Mouse (Mus musculus): Measurements from ENCODE around the gene Dscaml1. TPM values are rescaled to one million over a fixed set of nuclear protein-coding genes. Genes with fewer than 3 reads are reported as not detected.

The Dscaml1 gene
- polyA plus RNA-seq, 1 experiment from 2014 or later = 0.23 TPM

DNA sequence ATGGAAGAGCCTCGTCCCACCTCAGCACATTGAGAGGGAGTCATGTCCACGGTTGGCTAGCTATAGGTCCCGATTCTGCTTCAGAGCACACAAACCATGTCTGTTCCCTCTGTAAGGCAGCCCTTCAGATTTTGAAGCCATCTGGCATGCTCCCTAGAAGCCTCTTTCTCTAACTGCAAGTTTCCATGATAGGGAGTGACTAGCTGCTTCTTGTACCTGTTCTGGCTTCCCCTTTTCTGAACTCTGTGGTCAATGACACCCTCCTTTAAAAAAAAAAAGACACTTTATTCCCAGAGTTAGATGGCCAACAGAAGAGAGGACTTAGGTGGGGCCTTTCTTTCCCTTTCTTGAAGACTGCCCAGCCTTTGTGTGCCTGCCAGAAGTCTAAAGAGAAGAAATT is 130.5 kb downstream of the Dscaml1 start:
- Histone ChIP-seq H3K4me2 (no peak overlapping the region), H3K9me3 (no peaks in the 10 kb centered on the region), H3K9ac (no peak overlapping the region), H3K4me3 (no peak overlapping the region), H3K27ac (no peak overlapping the region), H3K27me3 (no peaks in the 10 kb centered on the region), H3K36me3 (no peaks in the 10 kb centered on the region), H3K4me1 (peaks cover 10% of the 10 kb centered on the region)
- 91% methylated on average over 3 of the region's 3 CpGs for WGBS
- ATAC-seq (ENCODE audit: insufficient number of reproducible peaks, low FRiP score, low TSS enrichment, low read depth) = no peak

DNA sequence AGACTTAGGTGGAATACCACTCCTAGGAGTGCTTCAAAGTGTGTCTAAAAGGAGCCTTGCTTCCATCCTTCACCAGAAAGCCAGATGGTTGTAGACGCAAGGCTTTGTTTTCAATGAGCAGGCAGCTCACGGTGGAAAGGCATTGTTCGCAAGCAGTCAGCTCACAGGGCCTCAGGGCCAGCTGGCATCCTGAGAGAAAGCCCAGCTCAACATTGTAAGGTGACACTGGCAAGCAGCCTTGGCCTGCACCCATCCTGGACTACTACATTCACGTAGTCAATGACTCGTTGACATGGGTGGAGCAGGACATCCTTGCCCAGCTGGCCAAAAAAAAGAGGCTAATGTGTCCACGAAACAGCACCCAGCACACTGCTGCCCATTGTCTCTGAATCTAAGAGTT is 134.6 kb downstream of the Dscaml1 start:
- Histone ChIP-seq H3K9ac (no peak overlapping the region), H3K4me3 (no peak overlapping the region), H3K27me3 (no peaks in the 10 kb centered on the region), H3K36me3 (no peaks in the 10 kb centered on the region), H3K4me1 (no peaks in the 10 kb centered on the region), H3K4me2 (no peak overlapping the region), H3K9me3 (no peaks in the 10 kb centered on the region), H3K27ac (no peak overlapping the region)
- WGBS = 79% methylated on average over 6 of the region's 6 CpGs
- ATAC-seq (ENCODE audit: insufficient number of reproducible peaks, low FRiP score, low TSS enrichment, low read depth) = no peak

DNA sequence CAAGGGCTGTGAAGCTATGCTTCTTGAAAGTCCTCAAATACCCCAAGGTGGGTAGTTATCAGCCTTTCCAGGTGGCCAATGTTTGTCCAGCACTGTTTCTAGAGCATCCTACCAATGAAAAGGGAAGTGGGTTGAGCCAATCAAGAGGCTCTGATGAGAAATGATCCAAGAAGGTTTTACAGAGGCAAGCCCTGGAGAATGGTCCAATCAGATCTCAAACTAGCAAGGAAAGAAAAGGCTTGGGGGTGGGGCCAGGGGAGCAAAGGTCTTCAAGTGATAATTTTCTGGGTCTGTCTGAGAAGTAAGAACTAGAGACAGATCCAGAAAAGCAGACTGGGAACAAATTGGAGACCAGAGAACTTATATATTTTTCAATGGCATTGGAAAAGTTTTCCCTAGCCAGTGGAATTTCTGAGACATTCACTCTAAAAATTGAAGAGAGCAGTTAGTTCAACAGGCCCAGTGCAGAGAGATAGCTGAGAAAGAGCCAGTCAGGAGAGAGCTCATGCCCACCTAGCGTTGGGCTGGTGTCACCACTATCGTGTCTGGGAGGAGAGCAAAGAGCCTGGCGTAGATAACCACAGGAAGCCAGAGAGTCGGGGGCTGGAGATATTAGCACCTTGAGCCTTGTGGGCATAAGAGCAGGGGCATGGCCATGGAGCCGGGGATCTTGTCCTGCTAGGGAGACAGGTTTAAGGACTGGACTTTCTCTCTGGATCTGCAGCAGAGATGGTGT is 140.6 kb downstream of the Dscaml1 start:
- 80% methylated on average over 5 of the region's 5 CpGs for WGBS
- H3K4me3 ChIP-seq = no peak overlapping the region
- ATAC-seq (ENCODE audit: insufficient number of reproducible peaks, low FRiP score, low TSS enrichment, low read depth) = no peak
- H3K4me1 ChIP-seq = no peaks in the 10 kb centered on the region
- H3K9me3 ChIP-seq = no peaks in the 10 kb centered on the region
- no peak overlapping the region for H3K4me2 ChIP-seq
- no peaks in the 10 kb centered on the region for H3K27me3 ChIP-seq
- H3K27ac ChIP-seq = no peak overlapping the region
- H3K9ac ChIP-seq = no peak overlapping the region
- H3K36me3 ChIP-seq = no peaks in the 10 kb centered on the region

DNA sequence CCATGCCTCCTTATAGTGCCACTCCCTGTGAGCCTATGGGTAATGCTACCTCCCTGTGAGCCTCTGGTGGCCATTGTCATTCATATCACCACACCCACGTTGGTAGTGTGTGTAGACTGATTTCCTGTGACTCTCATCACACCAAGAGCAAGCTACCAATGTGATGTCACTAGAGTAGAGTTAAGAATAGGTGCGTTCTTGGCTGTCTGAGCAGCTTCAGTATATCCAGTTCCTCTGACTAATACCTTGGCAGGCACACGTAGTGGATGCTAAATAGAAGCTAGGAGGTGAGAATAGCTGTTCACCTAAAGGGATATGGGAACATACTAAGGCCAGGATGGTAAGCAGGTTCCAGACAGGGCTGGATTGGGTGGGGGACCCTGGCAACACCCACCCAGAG is 143.3 kb downstream of the Dscaml1 start:
- H3K4me2 ChIP-seq = no peak overlapping the region
- no peak overlapping the region for H3K9ac ChIP-seq
- WGBS = 65% methylated on average over 3 of the region's 3 CpGs
- ATAC-seq (ENCODE audit: insufficient number of reproducible peaks, low FRiP score, low TSS enrichment, low read depth) = no peak
- no peaks in the 10 kb centered on the region for H3K9me3 ChIP-seq
- H3K27ac ChIP-seq = no peak overlapping the region
- H3K27me3 ChIP-seq = no peaks in the 10 kb centered on the region
- H3K4me1 ChIP-seq = peaks cover 8% of the 10 kb centered on the region; the same call in 1 of the 2 replicates
- H3K4me3 ChIP-seq = no peak overlapping the region
- H3K36me3 ChIP-seq = no peaks in the 10 kb centered on the region

DNA sequence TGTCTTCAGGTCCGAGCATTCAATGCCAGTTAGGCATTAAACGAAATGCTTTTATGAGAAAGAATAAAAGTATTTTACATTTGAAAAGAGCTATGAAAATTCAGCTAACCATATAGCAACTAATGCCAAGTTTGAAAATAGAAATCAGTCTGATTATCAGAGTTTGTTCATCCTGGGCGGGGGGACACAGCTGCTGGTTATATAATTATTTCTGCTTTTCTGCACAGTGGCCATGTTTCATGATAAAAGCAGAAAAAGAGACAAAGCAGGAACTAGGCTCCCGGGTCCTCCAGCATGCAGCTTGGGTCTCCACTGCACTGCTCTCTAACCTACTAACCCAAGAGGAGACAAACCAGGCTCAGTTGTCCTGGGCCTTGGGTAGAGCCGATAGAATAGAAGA is 143.9 kb downstream of the Dscaml1 start:
- no peak for ATAC-seq (ENCODE audit: insufficient number of reproducible peaks, low FRiP score, low TSS enrichment, low read depth)
- no peak overlapping the region for H3K9ac ChIP-seq
- peaks cover 8% of the 10 kb centered on the region; the same call in 1 of the 2 replicates for H3K4me1 ChIP-seq
- no peaks in the 10 kb centered on the region for H3K27me3 ChIP-seq
- H3K4me2 ChIP-seq = no peak overlapping the region
- no peaks in the 10 kb centered on the region for H3K9me3 ChIP-seq
- no peaks in the 10 kb centered on the region for H3K36me3 ChIP-seq
- WGBS = 80% methylated on average over 5 of the region's 5 CpGs
- H3K4me3 ChIP-seq = no peak overlapping the region
- H3K27ac ChIP-seq = no peak overlapping the region

DNA sequence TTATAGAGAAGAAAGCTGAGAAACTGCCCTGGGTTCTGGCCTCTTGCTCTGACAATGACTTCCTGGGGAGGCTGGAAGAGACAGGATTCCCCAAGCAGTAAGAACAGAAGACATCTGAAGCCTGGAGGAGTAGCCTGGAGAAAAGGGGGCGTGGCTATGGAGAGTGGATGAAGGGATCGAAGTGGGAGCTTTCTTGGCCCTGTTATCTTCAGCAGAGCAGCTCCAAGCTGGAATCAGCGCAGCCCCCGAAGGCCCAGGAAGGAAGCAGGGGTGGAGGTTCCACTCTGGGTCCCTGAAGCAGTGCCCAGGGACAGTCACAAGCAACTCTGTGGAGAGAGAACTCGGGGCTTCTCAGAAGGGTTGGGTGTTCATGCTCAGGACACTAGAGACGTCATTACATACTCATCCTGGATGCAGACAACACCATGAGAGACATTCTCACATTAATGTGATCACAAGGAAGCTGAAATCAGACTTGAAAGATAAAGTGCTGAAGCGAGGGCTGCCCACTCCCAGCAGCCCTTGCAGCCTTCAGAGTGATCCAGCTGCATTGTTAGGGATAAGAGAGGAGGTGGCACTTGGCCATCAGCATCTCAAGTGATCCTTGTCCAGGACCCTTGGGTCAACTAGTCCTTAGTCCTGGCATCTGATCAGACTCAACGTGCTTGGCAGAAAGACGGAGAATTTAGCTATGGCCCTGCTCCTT is 146.5 kb downstream of the Dscaml1 start:
- H3K27me3 ChIP-seq = no peaks in the 10 kb centered on the region
- no peak overlapping the region for H3K9ac ChIP-seq
- peaks cover 8% of the 10 kb centered on the region; the same call in 1 of the 2 replicates for H3K4me1 ChIP-seq
- no peak overlapping the region for H3K4me3 ChIP-seq
- 43% methylated on average over 9 of the region's 9 CpGs for WGBS
- no peak overlapping the region for H3K27ac ChIP-seq
- H3K36me3 ChIP-seq = no peaks in the 10 kb centered on the region
- H3K9me3 ChIP-seq = no peaks in the 10 kb centered on the region
- no peak overlapping the region for H3K4me2 ChIP-seq
- ATAC-seq (ENCODE audit: insufficient number of reproducible peaks, low FRiP score, low TSS enrichment, low read depth) = no peak

DNA sequence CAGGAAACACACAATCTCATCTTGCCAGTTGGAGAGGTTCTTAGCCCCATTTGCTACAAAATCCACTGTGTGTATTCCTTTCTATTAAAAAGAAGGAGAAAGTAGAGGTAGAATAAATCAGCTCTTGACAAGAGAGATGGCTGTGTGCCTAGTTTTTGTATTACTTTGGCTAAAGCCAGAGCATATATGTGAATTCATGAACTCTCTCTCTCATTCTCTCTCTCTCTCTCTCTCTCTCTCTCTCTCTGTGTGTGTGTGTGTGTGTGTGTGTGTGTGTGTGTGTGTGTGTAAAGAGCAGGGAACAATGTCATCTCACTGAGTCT is 147.0 kb downstream of the Dscaml1 start:
- no peak overlapping the region for H3K27ac ChIP-seq
- H3K4me1 ChIP-seq = peaks cover 8% of the 10 kb centered on the region; the same call in 1 of the 2 replicates
- H3K27me3 ChIP-seq = no peaks in the 10 kb centered on the region
- no peak overlapping the region for H3K9ac ChIP-seq
- H3K4me2 ChIP-seq = no peak overlapping the region
- no peaks in the 10 kb centered on the region for H3K9me3 ChIP-seq
- ATAC-seq (ENCODE audit: insufficient number of reproducible peaks, low FRiP score, low TSS enrichment, low read depth) = no peak
- no peak overlapping the region for H3K4me3 ChIP-seq
- H3K36me3 ChIP-seq = no peaks in the 10 kb centered on the region

DNA sequence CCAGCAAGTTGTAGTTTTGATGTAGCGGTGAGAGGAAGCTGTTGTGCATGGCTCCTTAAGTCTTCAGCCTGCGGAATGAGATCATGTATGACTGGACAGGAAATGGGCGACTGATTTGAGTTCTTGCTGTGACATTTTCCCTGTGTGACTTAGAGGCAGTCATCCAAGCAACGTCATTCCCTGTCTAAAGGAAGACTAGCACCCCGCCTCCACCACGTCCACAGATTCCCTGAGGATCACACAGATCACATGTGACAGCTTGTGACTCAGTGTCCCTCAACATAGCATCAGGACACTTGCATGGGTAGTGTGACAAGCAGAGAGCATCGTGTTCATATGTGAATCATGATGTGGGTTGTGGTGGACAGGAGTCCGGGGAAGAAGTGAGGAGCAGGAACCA is 147.6 kb downstream of the Dscaml1 start:
- H3K4me3 ChIP-seq = no peak overlapping the region
- no peak overlapping the region for H3K9ac ChIP-seq
- no peak overlapping the region for H3K4me2 ChIP-seq
- peaks cover 10% of the 10 kb centered on the region; the same call in 1 of the 2 replicates for H3K4me1 ChIP-seq
- WGBS = 79% methylated on average over 8 of the region's 8 CpGs
- H3K36me3 ChIP-seq = no peaks in the 10 kb centered on the region
- no peaks in the 10 kb centered on the region for H3K27me3 ChIP-seq
- ATAC-seq (ENCODE audit: insufficient number of reproducible peaks, low FRiP score, low TSS enrichment, low read depth) = no peak
- no peaks in the 10 kb centered on the region for H3K9me3 ChIP-seq
- H3K27ac ChIP-seq = no peak overlapping the region

DNA sequence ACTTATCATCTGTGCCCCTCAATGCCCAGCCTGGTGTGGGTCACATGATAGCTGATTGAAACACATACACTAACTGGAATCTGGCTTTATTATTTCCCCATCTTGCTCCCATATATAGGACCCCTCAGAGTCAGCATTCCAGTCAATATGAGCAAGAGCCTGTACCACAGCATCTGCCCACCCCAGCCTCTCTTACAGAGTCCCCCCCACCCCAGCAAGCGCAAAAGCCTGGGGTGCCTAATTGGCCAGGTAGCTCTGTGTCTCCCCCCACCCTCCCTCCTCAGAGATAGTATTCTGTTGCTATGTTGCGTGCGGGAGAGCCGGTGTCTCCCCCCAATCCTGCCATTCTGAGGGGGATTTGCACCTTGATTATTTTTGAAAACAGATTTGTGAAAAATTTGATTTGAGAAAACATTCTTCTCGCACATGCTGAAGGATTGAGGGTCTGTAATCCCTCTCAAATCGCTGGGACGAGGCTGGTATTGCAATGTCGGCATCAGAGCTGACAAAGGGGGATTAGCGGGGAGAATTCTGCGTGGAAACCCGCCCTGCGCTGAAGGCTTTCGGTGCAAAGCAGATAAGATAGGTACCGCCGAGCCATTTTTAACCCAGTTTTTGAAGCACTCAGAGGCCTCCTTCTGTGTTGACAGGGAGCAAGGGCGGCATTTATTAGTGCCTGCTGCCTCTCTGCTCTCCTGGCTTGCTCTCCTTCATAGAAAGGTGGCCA is 153.8 kb downstream of the Dscaml1 start:
- Histone ChIP-seq H3K4me2 (no peak overlapping the region), H3K36me3 (no peaks in the 10 kb centered on the region), H3K27me3 (no peaks in the 10 kb centered on the region), H3K4me1 (peaks cover 3% of the 10 kb centered on the region; the same call in 1 of the 2 replicates), H3K27ac (no peak overlapping the region), H3K9me3 (no peaks in the 10 kb centered on the region), H3K4me3 (no peak overlapping the region), H3K9ac (no peak overlapping the region)
- WGBS = 77% methylated on average over 16 of the region's 16 CpGs
- no peak for ATAC-seq (ENCODE audit: insufficient number of reproducible peaks, low FRiP score, low TSS enrichment, low read depth)

DNA sequence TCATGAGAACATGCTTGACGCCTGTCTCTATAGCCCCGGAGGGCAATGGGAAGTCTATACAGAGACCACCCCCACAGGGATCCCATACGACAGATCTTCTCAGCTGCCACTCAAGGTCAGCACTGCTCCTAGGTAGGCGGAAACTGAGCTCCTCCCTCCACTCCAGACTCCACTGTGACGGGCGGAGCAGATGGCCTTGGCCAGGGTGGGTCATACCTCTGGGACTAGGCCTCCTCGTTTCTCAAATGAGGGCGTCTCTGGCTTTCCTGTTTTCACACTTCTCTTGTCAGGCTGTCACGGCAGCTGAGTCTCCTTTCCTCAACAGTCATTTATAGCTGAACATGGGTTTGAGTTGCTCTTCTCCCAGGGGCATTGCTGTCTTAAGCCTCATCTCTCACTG is 160.0 kb downstream of the Dscaml1 start:
- no peaks in the 10 kb centered on the region for H3K36me3 ChIP-seq
- H3K27me3 ChIP-seq = no peaks in the 10 kb centered on the region
- no peak overlapping the region for H3K4me2 ChIP-seq
- H3K4me1 ChIP-seq = no peaks in the 10 kb centered on the region
- no peaks in the 10 kb centered on the region for H3K9me3 ChIP-seq
- H3K9ac ChIP-seq = no peak overlapping the region
- ATAC-seq (ENCODE audit: insufficient number of reproducible peaks, low FRiP score, low TSS enrichment, low read depth) = no peak
- 57% methylated on average over 9 of the region's 9 CpGs for WGBS
- H3K27ac ChIP-seq = no peak overlapping the region
- H3K4me3 ChIP-seq = no peak overlapping the region

DNA sequence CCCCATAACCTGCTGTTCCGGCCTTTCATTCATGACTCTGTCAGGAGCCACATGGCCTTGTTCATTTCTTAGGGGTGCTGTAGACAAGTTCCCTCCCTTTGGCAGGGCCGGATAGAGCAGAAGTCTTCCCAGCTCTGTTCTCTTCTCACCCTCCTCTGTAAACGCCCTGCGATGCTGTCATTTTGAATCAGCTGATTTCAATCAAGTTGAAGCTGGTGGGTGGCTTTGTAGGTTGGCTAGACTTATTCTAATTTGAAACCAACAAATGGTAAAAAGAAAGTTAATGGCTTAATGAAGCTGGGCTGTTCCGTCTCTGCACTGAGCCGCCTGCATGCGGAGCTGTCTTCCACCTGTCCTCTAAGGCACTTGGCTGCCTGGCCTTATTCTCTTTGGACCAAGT is 161.3 kb downstream of the Dscaml1 start:
- no peak overlapping the region for H3K27ac ChIP-seq
- H3K4me1 ChIP-seq = no peaks in the 10 kb centered on the region
- no peaks in the 10 kb centered on the region for H3K27me3 ChIP-seq
- H3K9ac ChIP-seq = no peak overlapping the region
- WGBS = 79% methylated on average over 7 of the region's 7 CpGs
- no peak for ATAC-seq (ENCODE audit: insufficient number of reproducible peaks, low FRiP score, low TSS enrichment, low read depth)
- H3K4me3 ChIP-seq = no peak overlapping the region
- H3K36me3 ChIP-seq = no peaks in the 10 kb centered on the region
- no peak overlapping the region for H3K4me2 ChIP-seq
- no peaks in the 10 kb centered on the region for H3K9me3 ChIP-seq

DNA sequence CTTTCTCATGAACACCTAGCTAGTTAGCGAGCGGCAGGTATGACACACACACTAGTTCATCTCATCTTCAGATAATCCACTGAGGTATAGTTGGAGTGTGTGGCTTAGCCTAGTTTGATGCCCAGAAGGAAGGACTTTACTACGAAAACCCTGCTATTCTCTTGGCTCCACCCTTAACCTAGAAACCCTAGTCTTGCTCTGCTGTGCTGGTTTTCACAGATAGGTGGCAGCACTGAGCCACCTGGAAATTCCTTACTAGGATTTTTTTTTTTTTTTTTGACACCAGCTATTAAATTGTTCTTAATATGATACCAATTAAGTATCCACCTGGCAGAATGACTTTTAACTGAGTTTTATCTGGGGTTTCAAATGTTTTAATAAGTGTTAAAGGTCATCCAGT is 163.4 kb downstream of the Dscaml1 start:
- H3K27me3 ChIP-seq = 0 out of 2 replicates have a peak, but pooled peaks cover 3% of the 10 kb centered on the region
- no peak for ATAC-seq (ENCODE audit: insufficient number of reproducible peaks, low FRiP score, low TSS enrichment, low read depth)
- WGBS = 69% methylated on average over 3 of the region's 3 CpGs
- no peak overlapping the region for H3K4me2 ChIP-seq
- H3K9me3 ChIP-seq = no peaks in the 10 kb centered on the region
- no peaks in the 10 kb centered on the region for H3K36me3 ChIP-seq
- H3K9ac ChIP-seq = no peak overlapping the region
- H3K4me3 ChIP-seq = no peak overlapping the region
- H3K27ac ChIP-seq = no peak overlapping the region
- H3K4me1 ChIP-seq = no peaks in the 10 kb centered on the region
